Mouse (Mus musculus): ENCODE results near the gene Olfr317.
"Not testable (repeated sequence)": the region's sequence is repeated elsewhere in the genome, so short reads cannot be mapped to it uniquely, and the experiment has no call there.

GRCm38 (mm10) chr11:58727896-58728650 is 10.9 kb downstream of the Olfr317 start:
- TF ChIP-seq CTCF, EP300 (IDR thresholded peaks at IDR 0.05; ENCODE audit: low read depth): not testable (repeated sequence)

Data from liver, embryonic 14.5 days (tissue).